Mouse (Mus musculus): ENCODE measurements around the gene Prmt7. TPM values are rescaled to one million over a fixed set of nuclear protein-coding genes. Genes with fewer than 3 reads are reported as not detected.

Prmt7 gene
- total and polyA plus RNA-seq, 3 experiments: 63.3 to 74.5 TPM; not detected in 1

- TF ChIP-seq NELFE (IDR thresholded peaks at IDR 0.05; ENCODE audit: low read depth, low read length) (no peak), GATA1 (IDR thresholded peaks at IDR 0.05; ENCODE audit: low read depth, low read length) (no peak), MYC (IDR thresholded peaks at IDR 0.05; ENCODE audit: low read depth, low read length) (peak; percentile 56; the same call in 1 of the 2 replicates), TCF12 (IDR thresholded peaks at IDR 0.05; ENCODE audit: low read depth, low read length) (no peak), MAZ (IDR thresholded peaks at IDR 0.05; ENCODE audit: low read depth, low read length) (no peak), JUND (IDR thresholded peaks at IDR 0.05; ENCODE audit: low read depth, low read length) (no peak), POLR2AphosphoS2 (IDR thresholded peaks at IDR 0.05; ENCODE audit: low read length) (no peak), ZNF384 (IDR thresholded peaks at IDR 0.05; ENCODE audit: low read depth, low read length) (no peak), MEF2A (IDR thresholded peaks at IDR 0.05; ENCODE audit: extremely low read depth, insufficient replicate concordance, low read depth, low read length, poor library complexity, severe bottlenecking) (no peak), E2F4 (IDR thresholded peaks at IDR 0.05; ENCODE audit: borderline replicate concordance, low read depth, low read length) (no peak), TAL1 (IDR thresholded peaks at IDR 0.05; ENCODE audit: low read length) (no peak), MXI1 (IDR thresholded peaks at IDR 0.05; ENCODE audit: low read depth, low read length) (peak; percentile 92), GABPA (IDR thresholded peaks at IDR 0.05; ENCODE audit: low read depth, low read length) (no peak), MAFK (IDR thresholded peaks at IDR 0.05; ENCODE audit: borderline replicate concordance, low read depth, low read length) (no peak), KAT2A (conservative IDR thresholded peaks at IDR 0.05; ENCODE audit: low read depth, low read length) (no peak), EP300 (IDR thresholded peaks at IDR 0.05; ENCODE audit: low read depth in 1 of 2, low read length in 2 of 2) (no peak), BHLHE40 (IDR thresholded peaks at IDR 0.05; ENCODE audit: borderline replicate concordance, low read depth, low read length) (no peak), ZKSCAN1 (IDR thresholded peaks at IDR 0.05; ENCODE audit: low read depth, low read length) (no peak), CHD1 (IDR thresholded peaks at IDR 0.05; ENCODE audit: low read depth, low read length) (0 out of 2 replicates have a peak, but pooled peaks have one; percentile 29), RAD21 (IDR thresholded peaks at IDR 0.05; ENCODE audit: low read depth, low read length) (no peak), NRF1 (IDR thresholded peaks at IDR 0.05; ENCODE audit: insufficient read depth, low read depth, low read length, poor library complexity, severe bottlenecking) (no peak)
These were observed 553 bp upstream of the Prmt7 start (continued) for GRCm38 (mm10) chr8:106210035-106210731.

GRCm38 (mm10) chr8:106211421-106211820 is 685 bp downstream of the Prmt7 start:
- TF ChIP-seq GATA1 (IDR thresholded peaks at IDR 0.05; ENCODE audit: low read depth, low read length) (peak; percentile 35; the same call in 1 of the 2 replicates), MEF2A (IDR thresholded peaks at IDR 0.05; ENCODE audit: extremely low read depth, insufficient replicate concordance, low read depth, low read length, poor library complexity, severe bottlenecking) (no peak)
- peaks cover 19 to 22% of the 10 kb centered on the region in 2 experiments for H3K36me3 ChIP-seq (ENCODE audit: control insufficient read depth in 1 of 2, insufficient read depth in 2 of 2, low read length in 2 of 2)

More at GRCm38 (mm10) chr8:106211421-106211820, 685 bp downstream of the Prmt7 start:
- peak; percentile 69 for DNase-seq (ENCODE audit: low read depth, low spot score)
- H3K27ac ChIP-seq (ENCODE audit: control insufficient read depth, low read depth, low read length): peak overlapping the region; percentile 73
- peaks cover 39% of the 10 kb centered on the region for H3K79me2 ChIP-seq (ENCODE audit: control insufficient read depth, insufficient read depth, low read length, poor library complexity)
- peaks cover 0 to 2% of the 10 kb centered on the region in 2 experiments; a peak in 1 of 4 replicates for H3K4me1 ChIP-seq (ENCODE audit: control insufficient read depth in 1 of 2, insufficient read depth in 2 of 2, low read length in 2 of 2)
- H3K4me3 ChIP-seq (ENCODE audit: control insufficient read depth in 1 of 2, insufficient read depth in 1 of 2, low read depth in 2 of 2, low read length in 2 of 2): peak overlapping the region; percentile 83 to 95
- H3K9ac ChIP-seq (ENCODE audit: control insufficient read depth, low read depth, low read length, poor library complexity, severe bottlenecking): peak overlapping the region; percentile 88
- no peaks in the 10 kb centered on the region for H3K9me3 ChIP-seq (replicated peaks; ENCODE audit: insufficient read depth, low read length)
- no peaks in the 10 kb centered on the region for H3K27me3 ChIP-seq (ENCODE audit: control insufficient read depth in 1 of 2, insufficient read depth in 2 of 2, low read length in 2 of 2)
